Mouse (Mus musculus): ENCODE data around the gene Hdc. TPM values are rescaled to one million over a fixed set of nuclear protein-coding genes. Genes with fewer than 3 reads are reported as not detected.

Gene Hdc
- 0.65 TPM for polyA plus RNA-seq (2017; shearing (Covaris generic))

GRCm38 (mm10) chr2:126619249-126619704, at the start of gene Hdc:
TSS of gene Hdc (minus strand) at chr2:126619299.

GRCm38 (mm10) chr2:126552357-126553290, 66.5 kb downstream of the Hdc start, which contains the start of gene Slc27a2:
TSS of gene Slc27a2 (plus strand) at chr2:126552407.

Other genes starting within 250 kb of the Hdc start
- 5.3 TPM for gene Atp8b4, start 118.6 kb downstream of the Hdc start, polyA plus RNA-seq (2017; shearing (Covaris generic))
- gene Slc27a2, start 66.9 kb downstream of the Hdc start, polyA plus RNA-seq (2017; shearing (Covaris generic)), result not detected
- gene Gabpb1, start 57.0 kb upstream of the Hdc start, polyA plus RNA-seq (2017; shearing (Covaris generic)), result 57.6 TPM
- gene Usp8, start 88.0 kb upstream of the Hdc start, polyA plus RNA-seq (2017; shearing (Covaris generic)), result 67.3 TPM
- 3.5 TPM for gene Usp50, start 164.2 kb upstream of the Hdc start, polyA plus RNA-seq (2017; shearing (Covaris generic))

All from CD4-positive, CD25-positive, alpha-beta regulatory T cell, adult 9 weeks (primary cell).